Mouse (Mus musculus) cerebellum, postnatal 14 days (tissue): ENCODE data around the gene Il10ra.

Source experiments
- DNase-seq, 2 experiments: peaks; one replicate each; pipeline ENCODE4 v3.0.0; 2021; ENCODE audit warnings: mixed read lengths in 2 of 2

Il10ra gene

GRCm38 (mm10) chr9:45268597-45269325, at the start of gene Il10ra:
TSS of gene Il10ra (minus strand) at chr9:45269149.
- peak; percentile 56 to 60 for DNase-seq

GRCm38 (mm10) chr9:45317635-45318034, 48.7 kb upstream of the Il10ra start:
- DNase-seq = peak; percentile 42 to 48

DNA sequence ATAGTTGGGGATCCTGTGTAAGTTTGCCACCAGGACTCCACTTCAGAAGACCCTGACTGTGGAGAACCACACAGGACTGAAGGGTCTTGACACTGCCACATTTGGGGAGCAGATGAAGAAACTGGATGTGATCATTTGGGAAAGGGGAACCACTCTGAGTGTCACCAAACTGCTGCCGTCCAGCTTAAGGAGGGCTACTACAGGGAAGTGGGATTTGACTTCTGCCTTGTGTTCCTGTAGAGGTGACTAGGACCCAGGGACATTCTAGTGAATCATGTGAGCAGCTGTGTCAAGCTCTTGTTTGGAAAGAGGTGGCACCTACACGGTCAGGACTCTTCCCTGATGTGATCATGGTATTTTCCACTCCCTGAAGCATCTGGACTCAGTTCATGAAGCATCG, 45.0 kb upstream of the Il10ra start:
- no peak for DNase-seq

DNA sequence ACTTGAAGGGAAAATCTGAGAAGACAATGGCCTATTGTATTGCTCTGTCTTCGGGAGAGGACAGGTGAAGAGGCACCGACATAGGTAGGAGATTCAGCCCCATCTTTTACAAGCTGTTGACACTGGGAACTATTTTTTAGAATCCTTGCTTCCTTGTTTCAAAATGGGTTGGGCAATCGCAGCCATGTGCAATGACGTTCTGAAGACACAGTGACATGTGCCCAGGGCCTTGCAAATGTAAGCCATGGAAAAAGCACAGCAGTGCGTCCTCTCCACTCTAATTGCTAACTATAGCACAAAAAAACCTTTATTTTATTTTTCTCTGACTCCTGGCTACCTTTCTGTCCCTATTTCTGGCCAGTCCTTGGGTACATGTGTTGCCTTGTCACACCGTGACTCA, 42.9 kb upstream of the Il10ra start:
- no peak for DNase-seq

- DNase-seq = no peak
Observed at GRCm38 (mm10) chr9:45308521-45308920, 39.6 kb upstream of the Il10ra start.

DNA sequence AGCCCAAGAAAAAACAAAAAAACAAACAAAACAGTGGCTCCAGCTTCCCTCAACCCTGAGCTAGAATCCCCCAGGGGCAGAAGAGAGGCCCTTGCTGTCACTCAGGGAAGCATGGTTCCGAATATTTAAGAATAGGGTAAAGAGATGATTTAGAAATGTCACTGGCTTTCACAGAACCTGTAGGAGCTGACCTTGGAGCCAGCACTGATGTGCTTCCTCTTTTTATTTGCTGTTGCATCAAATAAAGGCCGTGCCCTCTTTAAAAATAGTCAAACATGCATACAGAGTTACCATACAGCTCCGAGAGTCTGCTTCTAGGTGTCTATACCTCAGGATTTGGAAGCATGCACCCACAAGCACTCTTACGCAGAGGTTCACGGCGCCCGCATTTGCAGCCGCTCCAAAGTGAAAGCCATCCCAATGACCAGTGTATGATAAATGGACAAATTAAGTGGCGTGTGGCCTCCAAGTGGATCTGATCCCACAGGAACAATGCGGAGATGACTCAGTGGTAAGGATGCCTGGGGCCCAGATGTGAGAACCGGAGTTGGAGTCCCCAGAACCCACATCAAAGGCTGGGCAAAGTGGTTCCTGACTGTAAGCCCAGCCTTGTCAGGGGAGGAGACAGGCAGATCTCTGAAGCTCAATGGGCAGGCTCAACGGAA, 37.9 kb upstream of the Il10ra start:
- DNase-seq = no peak

GRCm38 (mm10) chr9:45301771-45302170, 32.8 kb upstream of the Il10ra start:
- no peak for DNase-seq

DNA sequence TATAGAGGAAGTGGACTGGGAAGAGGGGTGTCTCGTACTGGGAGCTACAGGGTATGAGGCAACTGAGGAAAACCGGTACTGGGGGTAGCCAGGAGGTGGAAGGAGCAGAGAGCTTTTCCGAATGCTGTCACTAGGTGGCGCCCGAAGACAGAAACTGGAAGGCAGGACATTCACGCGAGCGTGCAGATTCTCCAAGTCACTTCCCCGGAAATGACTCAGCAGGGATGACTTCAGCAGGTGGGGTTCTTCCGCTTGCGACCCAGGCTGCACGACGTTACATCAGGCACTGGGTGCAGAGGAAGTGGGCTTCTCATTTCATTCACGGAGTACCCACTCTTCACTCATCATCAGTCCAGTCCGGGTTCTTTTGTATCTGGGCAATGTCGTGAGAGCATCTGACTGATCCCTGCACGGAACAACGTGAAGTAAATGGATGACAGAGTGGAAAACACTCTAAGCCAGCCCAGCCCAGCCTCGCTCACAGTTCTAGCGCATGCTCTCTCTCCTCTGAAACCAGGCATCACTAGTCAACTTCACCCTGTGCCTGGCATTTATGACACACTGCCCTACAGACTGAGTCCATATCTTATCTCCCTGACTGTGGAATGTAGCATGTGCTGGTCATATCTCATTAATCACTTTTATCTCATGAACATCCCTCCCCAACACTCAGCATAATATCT, 31.6 kb upstream of the Il10ra start:
- DNase-seq = peak; percentile 98 to 99

GRCm38 (mm10) chr9:45299231-45300006, 30.5 kb upstream of the Il10ra start:
- peak; percentile 58 to 66 for DNase-seq

- no peak for DNase-seq
Observed at GRCm38 (mm10) chr9:45294210-45295011, 25.5 kb upstream of the Il10ra start.

- peak; percentile 71 to 86 for DNase-seq
Observed at GRCm38 (mm10) chr9:45291481-45292168, 22.7 kb upstream of the Il10ra start.

DNA sequence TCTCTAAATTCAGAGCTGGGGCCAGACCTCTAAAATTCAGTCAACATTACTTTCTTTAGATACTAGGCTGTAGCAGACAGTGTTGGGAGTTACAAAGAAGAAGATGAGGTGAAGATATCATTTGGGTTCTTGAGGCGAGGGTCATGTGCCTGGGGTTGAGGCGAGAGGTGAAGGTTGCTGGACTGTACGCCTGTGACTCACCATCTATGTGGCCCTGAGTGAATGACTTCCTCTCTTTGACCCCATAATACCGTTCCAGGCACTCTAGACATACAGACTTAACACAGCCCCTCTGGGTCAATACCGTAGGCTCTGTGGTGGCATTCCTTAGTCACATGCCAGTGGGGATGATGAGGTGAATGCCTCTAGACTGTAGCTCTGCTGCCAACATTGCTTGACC, 13.5 kb upstream of the Il10ra start:
- DNase-seq = no peak

DNA sequence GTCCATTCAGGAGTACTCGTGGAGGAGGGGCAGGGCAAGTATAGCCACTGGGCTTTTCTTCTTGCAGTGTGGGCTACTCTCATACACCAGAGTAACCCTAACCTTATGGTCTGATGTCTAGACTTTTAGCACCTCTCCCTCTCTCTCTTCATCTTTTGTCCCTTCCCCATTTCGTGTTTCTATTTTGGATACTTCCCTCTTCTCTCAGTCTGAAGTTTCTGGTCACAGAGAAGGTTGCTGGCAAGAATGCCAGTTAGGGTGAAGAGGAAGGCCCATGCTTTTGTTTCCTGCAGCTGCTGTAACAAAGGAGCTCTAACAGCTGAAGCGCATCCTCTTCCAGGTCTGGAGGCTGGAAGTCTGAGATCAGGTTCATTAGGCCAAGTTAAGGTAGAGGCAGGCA, 11.9 kb upstream of the Il10ra start:
- no peak for DNase-seq

DNA sequence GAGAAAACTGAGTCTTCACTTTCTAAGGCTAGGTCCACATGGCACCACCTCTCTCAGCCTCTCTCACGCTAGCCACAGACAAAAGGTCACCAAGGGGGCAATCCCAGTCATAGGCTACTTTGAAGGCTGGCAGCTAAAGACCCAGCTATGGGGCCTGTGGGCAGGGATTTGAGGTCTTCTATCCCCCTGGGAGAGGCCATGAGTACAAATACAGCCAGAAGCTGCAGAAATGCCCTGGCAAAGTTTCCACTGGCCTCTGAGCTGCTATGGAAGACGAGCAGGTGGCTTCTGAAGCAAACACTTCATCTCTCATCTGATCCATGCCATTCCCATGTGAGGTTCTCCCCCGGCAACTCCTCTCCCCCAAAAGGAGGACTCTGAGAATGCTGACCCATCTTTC, 11.1 kb upstream of the Il10ra start:
- no peak for DNase-seq

- DNase-seq = no peak
Observed at GRCm38 (mm10) chr9:45274635-45275034, 5.7 kb upstream of the Il10ra start.

DNA sequence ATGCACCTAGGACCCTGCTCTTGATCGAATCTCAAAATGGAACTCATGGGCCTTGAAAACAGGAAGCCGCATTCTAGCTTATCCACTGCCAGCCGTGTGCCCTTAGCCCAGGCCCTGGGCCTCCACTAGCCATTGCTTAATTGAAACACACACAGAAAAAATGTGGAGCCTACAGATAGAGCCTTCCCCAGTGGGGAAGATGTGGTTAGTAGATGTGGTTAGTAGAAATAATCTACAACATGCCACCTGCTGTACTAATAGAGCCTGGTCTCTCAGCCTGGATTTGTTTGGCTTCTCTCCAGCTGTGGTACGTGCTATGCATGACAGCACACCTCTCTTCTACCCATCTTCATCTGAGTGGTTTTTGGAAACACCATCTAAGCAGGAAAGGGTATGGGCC, 5.3 kb upstream of the Il10ra start:
- DNase-seq = no peak

DNA sequence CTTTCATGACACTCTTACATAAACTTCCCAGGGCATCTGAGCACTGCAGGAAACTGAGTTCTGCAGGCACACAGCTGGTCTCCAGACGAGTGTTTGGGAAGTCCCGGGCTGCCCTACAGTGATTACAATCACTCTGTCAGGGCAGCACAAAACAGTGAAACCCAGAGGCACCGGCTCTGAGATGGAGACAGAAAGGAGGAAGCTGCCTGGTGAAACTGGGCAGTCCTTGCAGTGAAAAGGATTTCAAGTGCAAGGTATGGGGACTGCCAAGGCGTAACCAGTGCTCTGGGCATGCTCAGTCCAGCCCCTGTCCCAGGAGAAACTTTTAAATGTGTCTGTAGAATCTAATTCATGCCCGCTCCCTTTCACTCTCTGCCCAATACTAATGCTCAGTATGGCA, 3.3 kb upstream of the Il10ra start:
- no peak for DNase-seq

DNA sequence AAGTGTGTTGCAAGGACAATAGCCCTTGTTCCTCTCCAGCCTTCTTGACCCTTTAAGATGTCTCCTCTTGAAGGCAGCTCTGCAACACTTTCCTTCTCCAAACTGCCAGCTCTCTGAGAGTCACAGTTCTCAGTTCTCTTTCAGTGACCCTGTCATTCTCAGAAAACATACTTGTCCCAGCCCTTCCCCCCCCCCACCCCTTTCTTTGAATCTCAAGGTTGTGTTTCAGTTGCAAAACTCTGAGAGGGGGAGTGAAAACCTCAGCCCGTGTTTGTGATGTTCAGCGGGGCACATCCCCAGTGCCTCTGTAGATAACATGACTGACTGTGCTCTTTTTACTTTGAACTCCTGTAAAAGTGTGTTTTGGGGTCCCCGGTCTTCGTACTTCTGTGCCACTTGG, 870 bp downstream of the Il10ra start:
- DNase-seq = no peak

- DNase-seq = no peak
Observed at GRCm38 (mm10) chr9:45267099-45267498, 1.9 kb downstream of the Il10ra start.

DNA sequence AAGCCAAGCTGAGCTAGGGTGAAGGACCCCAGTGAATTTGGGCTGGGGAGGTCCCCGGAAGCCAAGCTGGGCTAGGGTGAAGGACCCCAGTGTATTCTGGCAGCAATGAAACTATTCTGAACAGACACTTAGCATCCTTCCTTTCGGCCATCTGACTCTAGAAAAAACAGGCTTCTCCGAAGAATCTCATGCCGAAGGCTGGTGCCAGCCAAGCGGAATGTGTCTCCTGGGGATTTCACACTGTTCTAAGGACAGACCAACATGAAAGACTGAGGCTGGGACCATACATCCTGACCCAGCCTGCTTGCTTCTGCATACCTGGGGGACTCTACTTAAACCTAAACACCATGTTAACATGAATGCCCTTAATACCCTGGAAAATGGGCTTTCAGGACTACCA, 7.1 kb downstream of the Il10ra start:
- peak; percentile 46 to 61 for DNase-seq

- peak; percentile 97 to 98 for DNase-seq
Observed at GRCm38 (mm10) chr9:45261466-45261865, 7.5 kb downstream of the Il10ra start.

GRCm38 (mm10) chr9:45259065-45259464, 9.9 kb downstream of the Il10ra start:
- DNase-seq = no peak
